ENCODE assay signal across 8 mouse cellular contexts in the genomic region with DNA sequence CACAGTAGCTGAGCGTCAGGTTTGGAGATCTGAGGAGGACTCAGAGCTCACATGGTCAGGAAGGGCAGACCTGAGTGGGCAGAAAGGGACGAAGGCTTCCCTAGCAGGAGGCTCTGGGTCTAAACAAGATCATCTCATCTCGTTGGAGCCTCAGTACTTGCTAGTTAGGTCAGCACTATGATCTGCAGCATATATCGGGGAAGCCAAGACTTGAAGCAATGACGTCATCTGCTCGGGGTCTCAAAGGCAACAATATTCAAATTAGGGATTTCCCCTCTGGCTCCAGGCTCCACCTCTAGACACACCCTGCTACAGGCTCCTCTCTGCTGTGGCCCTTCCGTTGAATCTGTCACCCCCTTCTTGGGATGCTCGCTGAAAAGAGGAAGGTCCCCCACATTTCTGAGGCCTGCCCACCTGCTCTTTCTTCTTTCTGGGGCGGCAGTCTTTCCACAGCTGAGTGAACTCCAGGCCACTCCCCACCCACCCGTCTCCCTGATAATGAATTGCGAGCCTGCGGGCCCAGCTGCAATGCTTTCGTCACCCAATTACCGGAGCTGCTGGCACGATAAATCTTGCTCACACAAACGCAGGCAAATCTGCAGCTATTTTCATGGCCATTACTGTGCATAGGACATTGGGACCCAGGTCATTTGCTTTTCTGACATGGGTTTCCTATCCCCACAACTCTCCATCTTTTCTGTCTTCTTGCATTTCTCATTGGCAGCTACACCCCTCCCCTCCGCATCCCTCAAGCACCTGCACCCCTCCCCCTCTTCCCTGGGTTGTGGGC. TPM values are rescaled to one million over a fixed set of nuclear protein-coding genes. Genes with fewer than 3 reads are reported as not detected.
DNase-seq lines count a peak whose midpoint lies in the region; ATAC-seq and TF ChIP-seq lines count a peak whose summit lies in the region.

No protein-coding gene starts in this region.

- DNase-seq in kidney, postnatal 0 days (ENCODE audit: low spot score): peak; percentile 60
- DNase-seq in kidney, postnatal 25 days: no peak
- peak; percentile 43 to 58 for DNase-seq in kidney, postnatal 4 days
- DNase-seq in c-Kit-positive CD71-positive TER-119-positive erythroid progenitor cells, embryonic 14.5 days (ENCODE audit: low spot score): no peak
- no peak for DNase-seq in layer of hippocampus, postnatal 25 days (ENCODE audit: extremely low spot score in 1 of 2, low spot score in 1 of 2)

- no peak for TF ChIP-seq CTCF in kidney, postnatal 0 days (IDR thresholded peaks at IDR 0.05; ENCODE audit: low read depth)

- no peak overlapping the region for H3K4me3 ChIP-seq in kidney, postnatal 0 days (replicated peaks; ENCODE audit: low read depth, low read length)
- H3K4me3 ChIP-seq in forebrain, embryonic 15.5 days: peak overlapping the region; percentile 14
- peak overlapping the region; percentile 1; the same call in 1 of the 2 replicates for H3K4me3 ChIP-seq in neural tube, embryonic 13.5 days

- H3K4me2 ChIP-seq in kidney, postnatal 0 days (ENCODE audit: low read length): peak overlapping the region; percentile 45
- peak overlapping the region; percentile 44 for H3K4me2 ChIP-seq in forebrain, embryonic 15.5 days (replicated peaks)
- H3K4me2 ChIP-seq in neural tube, embryonic 13.5 days: peak overlapping the region; percentile 43

- H3K36me3 ChIP-seq in kidney, postnatal 0 days (ENCODE audit: insufficient read depth, low read length): no peaks in the 10 kb centered on the region
- H3K36me3 ChIP-seq in forebrain, embryonic 15.5 days: no peaks in the 10 kb centered on the region
- no peaks in the 10 kb centered on the region for H3K36me3 ChIP-seq in neural tube, embryonic 13.5 days

- no peak overlapping the region for H3K9ac ChIP-seq in kidney, postnatal 0 days (ENCODE audit: low read depth, low read length)
- H3K9ac ChIP-seq in forebrain, embryonic 15.5 days (replicated peaks): peak overlapping the region; percentile 32; the same call in 1 of the 2 replicates
- H3K9ac ChIP-seq in neural tube, embryonic 13.5 days: peak overlapping the region; percentile 41

- 6% methylated on average over 17 of the region's 17 CpGs for WGBS in kidney, postnatal 0 days
- 9% methylated on average over 17 of the region's 17 CpGs for WGBS in forebrain, embryonic 15.5 days
- 8% methylated on average over 17 of the region's 17 CpGs for WGBS in neural tube, embryonic 13.5 days

- H3K27ac ChIP-seq in kidney, postnatal 0 days: no peak overlapping the region
- H3K27ac ChIP-seq in forebrain, embryonic 15.5 days (replicated peaks): peak overlapping the region; percentile 13
- H3K27ac ChIP-seq in neural tube, embryonic 13.5 days (replicated peaks): peak overlapping the region; percentile 81

- no peak for ATAC-seq in kidney, postnatal 0 days (replicated peaks; ENCODE audit: low FRiP score, low read depth)
- ATAC-seq in activated CD4-positive, CD25-positive, alpha-beta regulatory T cell, adult 4 months: peak; percentile 70
- peak; percentile 69 for ATAC-seq in forebrain, embryonic 15.5 days (replicated peaks)
- peak; percentile 71 for ATAC-seq in neural tube, embryonic 13.5 days (ENCODE audit: low read depth)

- no peaks in the 10 kb centered on the region for H3K27me3 ChIP-seq in kidney, postnatal 0 days (ENCODE audit: insufficient read depth, low read length)
- H3K27me3 ChIP-seq in forebrain, embryonic 15.5 days: no peaks in the 10 kb centered on the region
- H3K27me3 ChIP-seq in neural tube, embryonic 13.5 days: no peaks in the 10 kb centered on the region

- H3K9me3 ChIP-seq in kidney, postnatal 0 days (replicated peaks; ENCODE audit: low read length): no peaks in the 10 kb centered on the region
- H3K9me3 ChIP-seq in forebrain, embryonic 15.5 days: no peaks in the 10 kb centered on the region
- no peaks in the 10 kb centered on the region for H3K9me3 ChIP-seq in neural tube, embryonic 13.5 days

- peaks cover 10% of the 10 kb centered on the region for H3K4me1 ChIP-seq in kidney, postnatal 0 days (replicated peaks; ENCODE audit: insufficient read depth, low read length)
- H3K4me1 ChIP-seq in forebrain, embryonic 15.5 days: peaks cover 10% of the 10 kb centered on the region
- peaks cover 36% of the 10 kb centered on the region for H3K4me1 ChIP-seq in neural tube, embryonic 13.5 days (replicated peaks)

RNA-seq across cellular contexts. Expression of gene Olfr521, which starts 32.1 kb away (rescaled TPM):
- polyA plus RNA-seq in kidney, postnatal 0 days (2015; fragmentation: Nextera tagmentation; extraction: Ambion mirVana): not detected in 2 replicates
- not detected for polyA plus RNA-seq in activated CD4-positive, CD25-positive, alpha-beta regulatory T cell, adult 4 months (2017; shearing (Covaris generic))
- polyA plus RNA-seq in forebrain, embryonic 15.5 days (2015; fragmentation: Nextera tagmentation; extraction: Ambion mirVana): not detected in 2 replicates
- not detected in 2 replicates for polyA plus RNA-seq in neural tube, embryonic 13.5 days (2015; fragmentation: Nextera tagmentation; extraction: Ambion mirVana)
- total RNA-seq in layer of hippocampus, postnatal 25 days (2021): not detected

RNA-seq across cellular contexts. Expression of gene Neu3, which starts 32.8 kb away (rescaled TPM):
- 2.5 and 2.6 TPM in 2 replicates for polyA plus RNA-seq in kidney, postnatal 0 days (2015; fragmentation: Nextera tagmentation; extraction: Ambion mirVana)
- 10 to 100 TPM; 24.2 to 29.1 TPM for polyA plus RNA-seq in activated CD4-positive, CD25-positive, alpha-beta regulatory T cell, adult 4 months (2017; shearing (Covaris generic))
- 1.6 and 1.9 TPM in 2 replicates for polyA plus RNA-seq in forebrain, embryonic 15.5 days (2015; fragmentation: Nextera tagmentation; extraction: Ambion mirVana)
- 1.5 and 1.6 TPM in 2 replicates for polyA plus RNA-seq in neural tube, embryonic 13.5 days (2015; fragmentation: Nextera tagmentation; extraction: Ambion mirVana)
- 1 to 10 TPM; 2.8 to 2.9 TPM for total RNA-seq in layer of hippocampus, postnatal 25 days (2021)

Comparison
In these comparisons a context has a peak if more than half of its experiments do, and no peak if none do; other contexts are left out.
1. DNase-seq: peak in kidney, postnatal 0 days (single experiment) and kidney, postnatal 4 days (2 of 2); none in kidney, postnatal 25 days (0 of 2), c-Kit-positive CD71-positive TER-119-positive erythroid progenitor cells, embryonic 14.5 days (single experiment) and layer of hippocampus, postnatal 25 days (0 of 2).
2. Peak in every context shown above with its lines, with median percentiles within 50 percentile points of each other: H3K4me2 ChIP-seq.